Mouse (Mus musculus): Measurements from ENCODE around the gene Srcap.

DNA sequence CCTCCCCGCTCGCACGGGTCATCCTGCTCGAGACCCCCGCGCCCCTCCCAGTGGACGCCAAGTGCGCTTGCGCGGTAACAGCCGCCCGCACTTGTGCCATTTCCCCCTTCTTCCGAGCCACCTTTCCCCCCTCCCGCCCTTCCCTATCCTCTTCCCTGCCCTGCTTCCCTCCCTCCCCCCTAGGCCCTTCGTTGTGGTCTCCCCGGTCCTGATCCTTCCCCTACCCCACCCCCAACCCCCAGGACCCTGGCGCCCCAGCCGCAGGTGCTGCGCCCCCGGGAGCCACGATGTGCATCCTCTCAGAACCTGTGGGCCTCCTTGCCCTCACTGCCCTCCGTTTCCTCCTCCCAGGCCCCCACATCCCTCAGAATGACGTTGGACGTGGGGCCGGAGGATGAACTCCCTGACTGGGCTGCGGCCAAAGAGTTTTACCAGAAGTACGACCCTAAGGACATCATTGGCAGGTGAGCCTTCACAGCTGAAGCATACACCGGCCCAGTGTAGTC, 61.8 kb downstream of the Srcap start:
- TF ChIP-seq CTCF (IDR thresholded peaks at IDR 0.05; ENCODE audit: low read depth, low read length) (no peak), EP300 (IDR thresholded peaks at IDR 0.05; ENCODE audit: insufficient read depth, low read depth, low read length) (no peak), POLR2A (IDR thresholded peaks at IDR 0.05; ENCODE audit: insufficient read depth, low read length) (no peak)
